Mouse (Mus musculus) G1E (cell line): ENCODE data around the gene Zfyve28.

Source experiments
- CTCF ChIP-seq: IDR thresholded peaks from 2 replicates; pipeline ENCODE4 v1.5.1; 2012; ENCODE audit warnings: low read depth, low read length, inconsistent platforms, mixed read lengths
- GATA1 ChIP-seq: IDR thresholded peaks from 2 replicates; pipeline ENCODE4 v1.6.1; 2012; ENCODE audit warnings: borderline replicate concordance, low read length, inconsistent platforms, mixed read lengths
- POLR2AphosphoS5 ChIP-seq: IDR thresholded peaks from 2 replicates; pipeline ENCODE4 v1.6.1; 2012; ENCODE audit warnings: low read depth, low read length, inconsistent platforms; ENCODE audit not compliant: insufficient replicate concordance
- TAL1 ChIP-seq: conservative IDR thresholded peaks from 2 replicates; pipeline ENCODE4 v1.6.1; 2012; ENCODE audit warnings: low read depth, low read length, inconsistent platforms, mixed read lengths

- no peak for TF ChIP-seq CTCF
- TF ChIP-seq GATA1 = no peak
- no peak for TF ChIP-seq TAL1
- TF ChIP-seq POLR2AphosphoS5 = no peak
Measured at GRCm38 (mm10) chr5:34224515-34224914, 63.7 kb downstream of the Zfyve28 start.
